Mouse (Mus musculus) testis, postnatal 14 days (tissue): ENCODE data around the gene Defb15.
"Not testable (repeated sequence)": the region's sequence is repeated elsewhere in the genome, so short reads cannot be mapped to it uniquely, and the experiment has no call there.

Experiments
- DNase-seq: peaks from one replicate; pipeline ENCODE4 v3.0.0; 2021; ENCODE audit warnings: low spot score

Gene Defb15

DNA sequence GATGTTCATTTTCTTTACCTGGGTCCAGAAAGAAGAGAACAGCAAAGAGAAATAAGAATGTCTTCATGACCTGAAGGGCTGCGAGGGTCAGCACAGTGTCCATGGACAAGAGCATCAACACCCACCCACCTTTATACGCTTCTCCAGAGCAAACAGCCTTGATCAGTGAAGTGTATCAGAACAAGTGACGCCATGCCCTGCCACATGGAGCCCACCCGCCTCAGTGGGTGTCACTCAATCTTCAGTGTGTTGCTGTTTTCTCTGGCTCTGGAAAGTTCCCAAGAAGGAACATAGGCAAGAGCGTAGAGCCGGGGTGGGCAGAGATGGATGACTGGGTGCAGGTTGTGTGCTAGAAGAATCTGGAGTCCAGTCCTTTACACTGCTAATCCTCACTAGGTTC, at the start of gene Defb15:
TSS of gene Defb15 (minus strand) at position 101 of the 400 bp plus-strand sequence.
- DNase-seq = no peak

DNA sequence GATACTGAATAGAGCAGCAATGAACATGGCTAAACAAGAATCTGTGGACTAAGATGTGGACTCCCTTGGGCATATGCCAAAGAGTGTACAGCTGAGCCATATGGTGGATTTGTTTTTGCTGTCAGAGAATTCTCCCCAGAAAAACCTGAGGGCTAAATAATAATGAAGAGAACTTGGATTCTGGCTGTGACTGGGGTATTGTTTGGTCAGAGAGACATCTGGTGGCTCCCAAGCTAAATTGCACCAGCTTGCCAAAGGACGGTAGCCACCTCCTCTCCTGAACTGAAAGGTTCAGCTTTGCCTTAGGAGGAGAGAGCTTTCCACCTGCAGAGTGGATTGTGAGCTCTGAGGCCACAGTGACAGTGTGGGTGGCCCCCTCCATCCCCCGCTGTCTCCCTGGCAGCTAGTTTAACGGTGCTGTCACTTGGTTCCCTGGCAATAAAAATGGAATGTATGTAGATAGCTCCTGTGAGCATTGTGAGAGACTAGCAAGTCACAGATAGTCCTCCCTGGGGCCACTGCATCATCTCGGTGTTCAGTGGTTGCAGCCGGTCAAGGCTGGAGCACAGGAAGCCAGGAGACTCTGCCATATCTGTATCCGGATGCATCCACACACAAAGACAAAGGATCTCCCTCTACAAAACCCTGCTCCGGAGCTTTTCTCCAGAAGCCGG, 49.3 kb upstream of the Defb15 start:
- no peak for DNase-seq

DNA sequence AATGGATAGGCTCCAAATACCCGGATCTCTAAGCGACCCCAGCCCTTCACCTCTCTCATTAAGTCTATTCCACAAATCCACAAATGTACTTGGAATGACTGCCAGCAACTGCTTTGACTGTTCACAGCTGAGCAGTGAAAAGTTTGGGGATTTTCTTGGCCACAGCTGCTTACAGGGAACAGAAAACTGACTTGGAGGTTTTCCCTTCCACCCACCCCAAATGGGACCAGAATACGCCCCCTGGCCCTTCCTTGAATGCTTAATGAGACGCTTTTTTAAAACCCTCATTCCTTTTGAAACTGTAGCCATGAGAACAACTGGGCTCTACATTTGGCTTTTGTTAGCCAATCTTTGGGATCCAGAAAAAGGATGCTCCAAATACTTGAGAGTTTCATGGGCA, 45.7 kb upstream of the Defb15 start:
- no peak for DNase-seq

DNA sequence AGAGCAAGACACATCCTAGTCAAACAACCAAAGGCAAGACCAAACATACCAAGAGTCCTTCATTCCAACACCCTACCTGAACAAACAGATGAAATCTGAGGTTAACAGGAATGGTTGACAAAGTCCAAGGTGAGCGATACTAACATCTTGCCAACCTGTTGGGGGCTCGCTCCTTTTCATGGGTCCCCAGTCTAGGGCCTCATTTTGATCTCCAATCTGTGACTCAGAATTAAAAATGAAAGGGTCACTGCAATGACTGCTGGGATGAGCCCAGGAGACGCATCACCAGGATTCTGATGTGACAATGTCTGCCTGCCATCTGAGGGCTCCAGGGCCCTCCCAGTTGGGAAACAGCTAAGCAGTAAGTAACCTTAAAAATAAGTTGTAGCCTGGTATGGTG, 37.0 kb upstream of the Defb15 start, which contains the start of gene Ccdc70:
TSS of gene Ccdc70 (plus strand) at position 301 of the 400 bp plus-strand sequence.
- DNase-seq = no peak

DNA sequence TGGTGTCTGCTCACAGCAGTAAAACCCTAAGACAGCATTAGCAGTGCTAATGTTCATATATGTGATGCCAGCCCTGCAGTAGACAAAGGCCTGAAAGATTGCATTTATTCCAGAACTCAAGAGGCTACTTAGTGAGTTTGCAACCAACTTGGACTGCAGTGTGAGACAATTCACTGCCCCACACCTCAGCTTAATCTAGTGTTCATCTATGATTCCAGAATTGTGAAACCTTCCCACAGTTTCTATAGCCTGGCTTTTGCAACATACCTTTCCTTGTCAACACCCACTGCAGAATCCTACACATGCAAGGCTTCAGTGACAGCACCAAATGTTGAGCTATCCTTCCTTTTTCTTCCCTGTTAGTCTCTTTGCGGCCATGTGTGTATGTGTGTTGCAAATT, 34.1 kb upstream of the Defb15 start:
- DNase-seq = no peak

DNA sequence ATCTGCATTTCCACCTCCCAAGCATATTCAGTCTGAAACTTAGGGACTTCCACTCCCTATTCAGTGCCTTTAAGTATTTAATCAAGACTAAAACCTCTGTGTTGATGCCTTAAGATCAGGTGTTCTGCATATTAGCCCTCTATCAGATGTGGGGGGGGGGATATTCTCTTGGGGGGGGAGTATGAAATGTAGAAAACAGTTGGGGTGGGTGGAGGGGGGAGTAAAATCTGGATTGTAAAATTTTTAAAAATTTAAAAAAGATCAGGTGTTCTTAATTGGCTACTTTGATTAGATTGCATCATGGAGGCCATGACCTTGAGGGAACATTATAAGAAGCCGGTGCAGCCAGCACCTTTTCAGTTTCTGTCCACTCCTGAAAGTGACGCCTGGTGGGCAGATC, 25.9 kb upstream of the Defb15 start, which contains the start of gene Fam90a1a:
TSS of gene Fam90a1a (plus strand) at position 301 of the 400 bp plus-strand sequence.
- no peak for DNase-seq

DNA sequence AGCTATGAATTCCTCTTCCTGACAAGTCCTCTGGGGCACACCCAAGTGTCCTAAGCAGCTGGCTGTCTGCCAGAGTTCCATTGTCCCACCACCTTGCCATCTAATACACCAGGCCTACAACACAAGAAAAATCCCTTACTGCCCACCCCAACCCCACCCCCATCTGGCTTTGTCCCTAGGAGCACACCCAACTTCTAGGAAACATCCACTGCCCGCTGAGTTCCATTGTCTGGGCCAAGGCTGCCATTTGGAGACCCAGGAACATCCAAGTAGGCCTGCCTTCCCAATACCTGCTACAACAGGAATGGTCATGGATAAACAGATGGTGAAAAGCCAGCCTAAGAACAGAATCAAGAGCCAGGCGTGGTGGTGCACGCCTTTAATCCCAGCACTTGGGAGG, 23.8 kb upstream of the Defb15 start:
- no peak for DNase-seq

DNA sequence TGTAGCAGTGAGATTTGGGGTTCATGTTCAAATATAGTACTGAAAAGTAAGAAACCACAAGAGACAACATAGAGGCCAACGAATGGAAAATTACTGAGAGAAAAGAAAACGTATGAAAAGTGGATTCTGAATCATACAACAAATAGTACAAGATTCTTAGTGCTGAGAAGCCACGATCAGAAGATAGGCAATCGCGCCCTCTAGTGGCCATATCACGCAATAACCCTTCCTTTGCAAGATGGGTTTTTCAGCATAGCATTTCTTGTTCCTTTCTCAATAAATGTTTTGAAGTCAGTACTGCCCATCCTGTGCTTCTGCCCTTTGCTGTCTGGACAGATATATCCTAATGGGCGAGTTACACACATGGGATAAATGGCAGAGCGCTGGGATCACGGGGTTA, 22.8 kb upstream of the Defb15 start:
- DNase-seq = peak; percentile 13

DNA sequence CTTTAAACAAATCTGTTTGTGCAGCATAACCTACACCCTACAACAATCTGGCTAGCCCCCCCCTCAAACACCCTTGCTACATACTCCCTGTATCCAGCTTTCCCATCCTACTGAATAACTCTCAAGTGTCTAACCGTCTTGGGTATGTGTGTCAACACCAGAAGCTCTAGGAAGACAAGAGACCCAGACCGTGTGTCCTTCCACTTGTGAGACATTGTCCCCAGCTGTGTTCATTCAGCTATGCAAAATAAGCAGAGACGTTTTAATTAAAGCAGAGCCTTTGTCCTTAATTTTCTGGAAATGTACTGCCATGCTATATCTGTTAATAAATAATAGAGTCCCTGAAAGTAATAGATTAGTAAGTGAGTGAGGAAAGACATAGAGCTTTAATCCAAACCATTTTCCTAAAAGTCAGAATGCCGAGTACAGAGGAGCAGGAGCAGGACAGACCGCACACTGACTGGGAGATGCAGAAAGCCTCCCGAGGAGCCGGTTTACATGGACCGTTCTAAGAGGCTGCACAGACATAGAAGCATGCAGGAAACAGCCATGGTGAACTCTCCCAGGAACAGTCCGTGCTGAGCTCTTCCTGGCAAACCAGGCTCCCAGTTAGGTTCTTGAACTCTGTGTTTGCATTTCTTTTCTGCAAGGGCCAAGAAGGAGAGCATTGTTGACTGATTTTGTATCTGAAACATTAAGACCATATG, 15.0 kb upstream of the Defb15 start:
- DNase-seq = no peak

DNA sequence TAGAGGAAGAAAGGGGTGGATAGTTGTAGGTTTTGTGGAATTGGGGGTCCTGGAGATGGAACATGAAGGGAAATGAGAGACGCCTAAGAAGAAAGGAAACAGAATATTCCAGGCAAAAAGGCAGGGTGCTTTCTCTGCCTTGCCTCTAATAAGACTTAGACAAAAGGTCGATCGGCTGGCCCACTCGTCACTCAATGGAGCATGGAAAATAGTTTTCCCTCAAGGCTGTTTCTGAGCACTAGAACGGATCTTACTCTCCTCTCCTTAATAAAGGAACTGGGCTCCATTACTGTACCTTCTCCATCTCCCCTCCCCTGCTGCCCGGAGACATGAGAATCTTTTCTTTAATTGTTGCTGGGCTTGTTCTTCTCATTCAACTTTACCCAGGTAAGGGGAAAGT, 14.0 kb upstream of the Defb15 start, which contains the start of gene Defb13:
TSS of gene Defb13 (plus strand) at position 301 of the 400 bp plus-strand sequence.
- no peak for DNase-seq

DNA sequence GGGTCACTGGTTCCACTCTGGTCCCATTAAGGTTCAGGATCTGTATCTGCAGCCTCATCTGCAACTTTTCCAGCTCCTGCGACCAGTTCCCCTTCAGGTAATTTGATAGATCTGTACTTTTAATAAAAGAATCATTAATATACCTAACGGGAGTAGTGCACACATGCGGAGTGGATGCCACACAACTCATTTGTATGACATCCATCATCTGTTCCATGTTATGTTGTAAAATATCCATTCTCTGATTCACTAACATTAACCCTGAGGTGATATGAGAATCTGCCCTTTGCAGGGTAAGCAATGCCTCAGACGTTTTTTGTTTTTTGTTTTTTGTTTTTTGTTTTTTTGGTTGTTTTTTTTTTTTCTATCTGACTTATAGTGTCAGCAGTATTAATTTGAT, 5.5 kb upstream of the Defb15 start, which contains the start of gene Defb35:
TSS of gene Defb35 (plus strand) at position 301 of the 400 bp plus-strand sequence.
- DNase-seq = not testable (repeated sequence)

DNA sequence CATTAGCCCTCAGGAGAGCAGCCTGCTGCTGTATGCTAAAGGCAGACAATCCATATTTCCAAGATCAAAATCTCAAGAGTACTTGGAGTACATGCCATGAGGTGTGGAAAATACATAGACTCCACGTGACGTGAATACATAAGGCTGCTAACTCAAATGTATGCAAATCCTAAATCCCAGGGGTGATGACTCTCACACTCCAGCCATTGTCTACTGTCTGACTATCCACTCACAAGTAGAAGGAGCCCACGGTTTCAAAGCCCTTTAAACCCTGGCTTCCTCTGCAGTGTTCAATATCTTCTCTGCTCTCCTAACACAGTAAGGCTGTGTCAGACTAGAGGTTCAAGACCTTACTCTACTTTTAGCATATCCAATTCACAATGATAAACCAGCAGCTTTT, 1.8 kb downstream of the Defb15 start:
- DNase-seq = not testable (repeated sequence)

DNA sequence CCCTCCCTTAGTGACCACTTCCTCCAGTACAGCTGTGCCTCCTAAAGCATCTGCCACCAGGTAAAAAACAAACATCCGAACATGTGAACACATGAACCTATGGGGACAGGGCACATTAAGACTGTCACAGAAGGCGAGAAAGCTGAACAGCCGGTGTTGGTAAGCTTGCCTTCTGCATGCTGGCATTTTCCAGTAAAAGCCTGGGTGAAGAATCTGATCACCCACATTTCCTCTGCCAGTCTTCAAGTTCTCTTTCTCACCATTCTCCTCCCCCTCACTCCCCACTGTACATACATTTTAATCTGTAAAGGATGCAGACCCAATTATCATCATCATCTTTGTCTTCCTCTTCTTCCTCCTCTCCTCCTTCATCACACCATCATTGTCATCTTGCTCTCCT, 16.9 kb downstream of the Defb15 start:
- DNase-seq = no peak

DNA sequence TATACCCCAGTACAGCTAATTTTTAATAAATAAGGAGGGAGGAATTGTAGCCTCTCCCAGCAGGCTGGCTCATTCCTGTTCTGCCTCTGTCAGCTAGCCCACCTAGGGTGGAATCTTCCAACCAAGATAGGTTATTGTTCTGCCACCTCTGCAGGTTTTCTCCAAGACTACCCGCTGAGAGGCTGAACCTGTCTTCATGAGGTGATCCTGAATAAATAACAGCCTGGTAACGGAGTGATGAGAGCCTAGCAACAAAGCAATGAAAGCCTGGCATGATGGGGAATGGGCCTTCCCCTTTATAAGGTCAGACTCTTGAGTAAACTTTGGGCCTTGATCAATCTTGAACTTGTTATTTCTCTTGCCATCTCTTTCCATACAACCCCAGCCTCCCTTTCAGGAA, 20.0 kb downstream of the Defb15 start:
- no peak for DNase-seq

DNA sequence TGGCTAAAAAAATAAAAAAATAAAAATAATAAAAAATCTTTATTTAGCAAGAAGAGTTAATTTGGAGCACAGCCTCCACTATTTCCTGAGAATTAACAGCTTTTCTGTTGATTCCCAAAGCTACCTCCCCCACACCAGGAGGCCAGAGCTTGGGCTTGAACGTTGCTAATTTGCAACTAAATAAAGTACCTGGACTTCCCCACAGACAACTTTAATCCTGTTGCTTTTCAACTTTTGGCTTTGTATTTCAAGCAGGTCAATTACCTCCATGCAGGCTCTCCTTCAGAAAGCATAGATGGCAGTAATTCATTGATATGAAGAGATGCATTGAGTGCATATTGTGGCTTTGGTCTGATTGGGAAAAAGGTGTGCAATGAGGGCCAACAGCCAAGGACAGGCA, 20.6 kb downstream of the Defb15 start:
- no peak for DNase-seq

DNA sequence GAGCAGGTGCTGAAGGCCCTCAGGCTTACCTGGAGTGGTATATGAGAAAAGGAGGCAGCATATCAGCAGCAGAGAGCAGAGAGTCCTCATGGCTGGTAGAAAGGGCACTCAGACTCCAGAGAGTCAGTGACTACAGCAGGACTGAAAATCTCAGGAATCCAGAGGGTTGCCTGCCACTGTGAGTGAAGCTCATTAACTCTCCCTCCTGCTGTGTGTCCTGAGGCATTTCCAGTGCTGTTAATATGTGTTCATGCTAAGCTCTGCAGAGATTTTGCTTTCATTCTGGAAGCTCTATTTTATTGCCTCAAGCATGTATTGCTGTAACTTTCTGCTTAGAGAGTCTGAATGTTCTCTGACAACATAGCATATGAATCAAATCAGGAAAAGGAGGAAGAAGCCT, 26.2 kb downstream of the Defb15 start, which contains the start of gene Defb11:
TSS of gene Defb11 (minus strand) at position 123 of the 400 bp plus-strand sequence.
- not testable (repeated sequence) for DNase-seq

DNA sequence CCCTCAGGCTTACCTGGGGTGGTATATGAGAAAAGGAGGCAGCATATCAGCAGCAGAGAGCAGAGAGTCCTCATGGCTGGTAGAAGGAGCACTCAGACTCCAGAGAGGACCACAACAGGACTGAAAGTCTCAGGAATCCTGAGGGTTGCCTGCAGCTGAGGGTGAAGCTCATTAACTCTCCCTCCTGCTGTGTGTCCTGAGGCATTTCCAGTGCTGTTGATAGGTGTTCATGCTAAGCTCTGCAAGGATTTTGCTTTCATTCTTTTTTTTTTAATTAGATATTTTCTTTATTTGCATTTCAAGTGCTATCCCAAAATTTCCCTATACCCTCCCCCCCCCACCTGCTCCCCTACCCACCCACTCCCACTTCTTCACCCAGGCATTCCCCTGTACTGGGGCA, 47.2 kb downstream of the Defb15 start, which contains the start of gene Defb9:
TSS of gene Defb9 (minus strand) at position 101 of the 400 bp plus-strand sequence.
- DNase-seq = not testable (repeated sequence)
